Mouse (Mus musculus): ENCODE results near the gene Olfr575. TPM values are rescaled to one million over a fixed set of nuclear protein-coding genes. Genes with fewer than 3 reads are reported as not detected.

The Olfr575 gene
- not detected in 2 replicates for total RNA-seq (2017)

GRCm38 (mm10) chr7:102958593-102958992 lies at the start of gene Olfr575:
Gene Olfr575, minus strand, starts transcription at chr7:102958775.
- ATAC-seq (ENCODE audit: extremely low read depth, insufficient number of reproducible peaks, low FRiP score, poor library complexity, severe bottlenecking), result no peak

GRCm38 (mm10) chr7:102989224-102989623 lies 30.6 kb upstream of the Olfr575 start, which contains the start of gene Olfr578:
Gene Olfr578, minus strand, starts transcription at chr7:102989324.
- no peak for ATAC-seq (ENCODE audit: extremely low read depth, insufficient number of reproducible peaks, low FRiP score, poor library complexity, severe bottlenecking)

- ATAC-seq (ENCODE audit: extremely low read depth, insufficient number of reproducible peaks, low FRiP score, poor library complexity, severe bottlenecking), result no peak
These were observed 17.3 kb upstream of the Olfr575 start, which contains the start of gene Olfr577 for GRCm38 (mm10) chr7:102975843-102976242. Gene Olfr577, minus strand, starts transcription at chr7:102975943.

GRCm38 (mm10) chr7:102974399-102974798 lies 15.8 kb upstream of the Olfr575 start:
- ATAC-seq (ENCODE audit: extremely low read depth, insufficient number of reproducible peaks, low FRiP score, poor library complexity, severe bottlenecking), result no peak

- no peak for ATAC-seq (ENCODE audit: extremely low read depth, insufficient number of reproducible peaks, low FRiP score, poor library complexity, severe bottlenecking)
These were observed 3.8 kb upstream of the Olfr575 start, which contains the start of gene Olfr576 for GRCm38 (mm10) chr7:102962360-102962759. Gene Olfr576, plus strand, starts transcription at chr7:102962660.

- no peak for ATAC-seq (ENCODE audit: extremely low read depth, insufficient number of reproducible peaks, low FRiP score, poor library complexity, severe bottlenecking)
These were observed 438 bp downstream of the Olfr575 start for GRCm38 (mm10) chr7:102958137-102958536.

GRCm38 (mm10) chr7:102950732-102951131 lies 7.8 kb downstream of the Olfr575 start:
- ATAC-seq (ENCODE audit: extremely low read depth, insufficient number of reproducible peaks, low FRiP score, poor library complexity, severe bottlenecking), result no peak

- no peak for ATAC-seq (ENCODE audit: extremely low read depth, insufficient number of reproducible peaks, low FRiP score, poor library complexity, severe bottlenecking)
These were observed 10.4 kb downstream of the Olfr575 start, which contains the start of gene Olfr574 for GRCm38 (mm10) chr7:102948167-102948566. Gene Olfr574, plus strand, starts transcription at chr7:102948467.

- no peak for ATAC-seq (ENCODE audit: extremely low read depth, insufficient number of reproducible peaks, low FRiP score, poor library complexity, severe bottlenecking)
These were observed 15.2 kb downstream of the Olfr575 start for GRCm38 (mm10) chr7:102943417-102943816.

GRCm38 (mm10) chr7:102942475-102942874 lies 16.1 kb downstream of the Olfr575 start, which contains the start of gene Olfr573-ps1:
Gene Olfr573-ps1, minus strand, starts transcription at chr7:102942575.
- ATAC-seq (ENCODE audit: extremely low read depth, insufficient number of reproducible peaks, low FRiP score, poor library complexity, severe bottlenecking), result no peak

- ATAC-seq (ENCODE audit: extremely low read depth, insufficient number of reproducible peaks, low FRiP score, poor library complexity, severe bottlenecking), result no peak
These were observed 31.5 kb downstream of the Olfr575 start for GRCm38 (mm10) chr7:102927105-102927504.

GRCm38 (mm10) chr7:102924109-102924508 lies 34.5 kb downstream of the Olfr575 start, which contains the start of gene Olfr572:
Gene Olfr572, plus strand, starts transcription at chr7:102924409.
- ATAC-seq (ENCODE audit: extremely low read depth, insufficient number of reproducible peaks, low FRiP score, poor library complexity, severe bottlenecking), result no peak

GRCm38 (mm10) chr7:102919632-102920031 lies 38.9 kb downstream of the Olfr575 start:
- ATAC-seq (ENCODE audit: extremely low read depth, insufficient number of reproducible peaks, low FRiP score, poor library complexity, severe bottlenecking), result no peak

GRCm38 (mm10) chr7:102917032-102917875 lies 41.3 kb downstream of the Olfr575 start, which contains the start of gene Olfr571:
Gene Olfr571, minus strand, starts transcription at chr7:102917536.
- ATAC-seq (ENCODE audit: extremely low read depth, insufficient number of reproducible peaks, low FRiP score, poor library complexity, severe bottlenecking), result no peak

- no peak for ATAC-seq (ENCODE audit: extremely low read depth, insufficient number of reproducible peaks, low FRiP score, poor library complexity, severe bottlenecking)
These were observed 42.2 kb downstream of the Olfr575 start for GRCm38 (mm10) chr7:102916405-102916804.

- no peak for ATAC-seq (ENCODE audit: extremely low read depth, insufficient number of reproducible peaks, low FRiP score, poor library complexity, severe bottlenecking)
These were observed 43.3 kb downstream of the Olfr575 start for GRCm38 (mm10) chr7:102915261-102915660.
